9 mouse cellular contexts compared by ENCODE assay signal in the genomic region with DNA sequence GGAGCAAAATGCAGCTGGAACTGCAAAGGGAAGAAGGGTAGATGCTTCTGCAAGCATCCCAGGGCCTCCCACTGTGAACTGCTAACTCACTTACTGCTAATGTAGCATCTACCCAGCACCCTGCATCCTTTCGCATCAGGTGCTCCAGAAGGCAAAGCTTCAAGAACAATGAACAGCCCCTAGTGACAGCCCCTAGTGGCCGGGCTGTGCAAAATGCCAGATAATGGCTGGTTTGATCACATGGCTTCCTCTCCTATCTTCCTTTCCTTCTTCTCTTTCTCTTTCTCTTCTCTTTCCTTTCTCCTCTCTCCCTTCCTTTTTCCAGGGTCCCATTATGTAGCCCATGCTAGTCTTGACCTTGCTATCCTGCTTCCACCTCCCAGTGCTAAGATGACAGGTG. TPM values are rescaled to one million over a fixed set of nuclear protein-coding genes. Genes with fewer than 3 reads are reported as not detected.
A peak's percentile ranks its signal among the peaks of the same experiment; 100 is the strongest.
DNase-seq lines count a peak whose midpoint lies in the region; TF ChIP-seq lines count a peak whose summit lies in the region.
"Had no signal": no experiment of that assay in that cellular context is flagged by ENCODE, and none has a peak within 500 bp of the region (broad histone marks: within the 10 kb centered on the region; RNA-seq: fewer than 3 reads in every experiment).

No protein-coding gene starts in this region.

- no peak for TF ChIP-seq POLR2A in bone marrow macrophage, adult 2 months (IDR thresholded peaks at IDR 0.05; ENCODE audit: borderline replicate concordance, low read depth, low read length)

- DNase-seq in kidney, postnatal 10 days, result peak; percentile 22
- no peak for DNase-seq in kidney, adult 9 months
- DNase-seq in mesoderm, embryonic 11.5 days (ENCODE audit: low read depth, low spot score), result peak; percentile 2
- DNase-seq in spleen, postnatal 14 days (ENCODE audit: low spot score in 2 of 2), result no peak
- DNase-seq in ovary, postnatal 14 days (ENCODE audit: low spot score), result no peak
- no peak for DNase-seq in left cerebral cortex, adult 9 months (ENCODE audit: low spot score in 2 of 2)

- no peak overlapping the region for H3K27ac ChIP-seq in bone marrow macrophage, adult 2 months (ENCODE audit: insufficient read depth, low read depth, low read length)

- no peaks in the 10 kb centered on the region for H3K36me3 ChIP-seq in E14TG2a.4 (ENCODE audit: insufficient read depth, low read length)

- no peaks in the 10 kb centered on the region for H3K9me3 ChIP-seq in E14TG2a.4 (ENCODE audit: low read length)

- no peak overlapping the region for H3K4me3 ChIP-seq in E14TG2a.4 (replicated peaks; ENCODE audit: low read length)
- H3K4me3 ChIP-seq in bone marrow macrophage, adult 2 months (ENCODE audit: insufficient read depth, low read length), result no peak overlapping the region
- H3K4me3 ChIP-seq: myocyte had no signal

- no peaks in the 10 kb centered on the region for H3K4me1 ChIP-seq in E14TG2a.4 (replicated peaks; ENCODE audit: low read depth, low read length)
- H3K4me1 ChIP-seq in bone marrow macrophage, adult 2 months (ENCODE audit: control insufficient read depth, insufficient read depth, low read length), result peaks cover 5% of the 10 kb centered on the region

- peak; percentile 70 for TF ChIP-seq CTCF in E14TG2a.4 (conservative IDR thresholded peaks at IDR 0.05; ENCODE audit: low read length)
- TF ChIP-seq CTCF in bone marrow macrophage, adult 2 months (IDR thresholded peaks at IDR 0.05; ENCODE audit: low read depth, low read length), result peak; percentile 18; the same call in 1 of the 2 replicates

- no peaks in the 10 kb centered on the region for H3K27me3 ChIP-seq in E14TG2a.4 (ENCODE audit: insufficient read depth, low read length)

RNA-seq across cellular contexts. Expression of a gene that starts 48.6 kb away (rescaled TPM):
- not detected in 2 replicates for polyA plus RNA-seq in bone marrow macrophage, adult 2 months (2012; ENCODE audit: insufficient read depth, insufficient read length, missing spikeins)

Comparison
In these comparisons a context has a peak if more than half of its experiments do, and no peak if none do; other contexts are left out.
1. DNase-seq: peak in kidney, postnatal 10 days (single experiment) and mesoderm, embryonic 11.5 days (single experiment); none in kidney, adult 9 months (single experiment), spleen, postnatal 14 days (0 of 2), ovary, postnatal 14 days (single experiment) and left cerebral cortex, adult 9 months (0 of 2).